Mouse (Mus musculus): Measurements from ENCODE around the gene Ifnar2. TPM values are rescaled to one million over a fixed set of nuclear protein-coding genes. Genes with fewer than 3 reads are reported as not detected.

Ifnar2 gene
- total and polyA plus RNA-seq, 3 experiments, result 33.1 to 34.9 (median 34.5) TPM

DNA sequence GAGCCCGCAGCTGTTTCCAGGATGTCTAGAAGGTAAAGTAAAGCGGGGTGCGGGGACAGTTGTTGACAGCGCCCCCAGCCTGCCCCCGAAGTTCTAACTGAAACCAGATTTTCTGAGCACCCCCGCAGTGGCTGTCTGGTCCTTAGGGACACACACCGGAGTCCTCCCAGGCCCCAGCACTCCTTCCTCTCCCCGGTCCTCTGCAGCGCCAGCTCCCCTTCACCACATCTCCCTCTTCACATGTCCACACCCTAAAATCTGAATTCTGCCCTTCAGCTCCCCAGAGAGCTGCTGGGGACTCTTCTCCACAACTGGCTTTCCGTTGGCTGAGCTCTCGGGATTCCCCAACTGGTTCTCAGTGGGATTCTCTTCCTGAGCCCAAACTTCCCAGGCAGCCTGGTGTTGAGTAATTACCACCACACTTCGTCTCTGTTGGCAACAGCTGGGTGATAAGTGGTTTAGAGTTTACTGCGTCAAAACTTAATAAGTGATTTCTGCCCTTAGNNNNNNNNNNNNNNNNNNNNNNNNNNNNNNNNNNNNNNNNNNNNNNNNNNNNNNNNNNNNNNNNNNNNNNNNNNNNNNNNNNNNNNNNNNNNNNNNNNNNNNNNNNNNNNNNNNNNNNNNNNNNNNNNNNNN is 34.1 kb downstream of the Ifnar2 start (continued):
- TF ChIP-seq PAX5 (IDR thresholded peaks at IDR 0.05; ENCODE audit: low read length) (no peak), MAFK (IDR thresholded peaks at IDR 0.05; ENCODE audit: insufficient replicate concordance, low read length) (no peak; the same call in 1 of the 2 replicates), HCFC1 (IDR thresholded peaks at IDR 0.05; ENCODE audit: low read depth, low read length) (no peak), KAT2A (IDR thresholded peaks at IDR 0.05; ENCODE audit: insufficient replicate concordance, low read length) (no peak)

DNA sequence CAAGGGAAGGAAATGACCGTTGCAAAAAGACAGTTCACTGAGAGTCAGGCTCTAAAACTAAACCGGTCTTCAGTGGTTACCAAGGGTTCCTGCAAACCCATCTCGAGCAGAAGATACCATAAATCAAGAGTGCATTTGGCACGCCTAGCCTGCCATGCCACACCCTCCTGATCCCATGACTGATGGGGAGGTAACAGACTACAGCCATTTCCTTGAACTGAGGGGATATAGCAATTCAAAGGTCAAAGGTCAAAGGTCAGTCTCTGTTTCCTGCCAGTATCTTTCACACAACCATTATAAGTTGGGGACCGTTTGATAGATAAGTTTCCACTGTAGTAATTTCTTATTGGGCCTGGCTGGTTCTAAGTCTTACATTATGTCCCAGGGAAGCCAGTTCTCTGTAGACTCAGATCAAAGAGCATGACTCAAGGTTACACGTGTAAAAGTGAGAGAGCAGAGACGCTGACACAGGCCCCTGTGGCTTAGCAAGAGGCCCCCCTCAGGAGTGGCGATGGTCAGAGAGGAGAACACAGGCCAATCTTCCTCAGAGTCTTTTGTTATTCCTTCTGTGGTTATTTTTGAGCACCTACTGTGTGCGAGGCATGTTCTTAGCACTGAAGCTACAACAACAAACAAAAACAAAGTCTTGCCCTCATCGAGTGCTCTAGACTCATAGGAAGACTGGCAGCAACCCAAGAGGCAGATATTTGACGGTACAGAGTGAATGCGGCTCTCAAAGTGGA is 40.7 kb downstream of the Ifnar2 start:
- Histone ChIP-seq H3K4me1 (ENCODE audit: control insufficient read depth in 1 of 2, insufficient read depth in 2 of 2) (peaks cover 29 to 91% of the 10 kb centered on the region in 2 experiments), H3K9ac (ENCODE audit: insufficient read depth, low read depth) (no peak overlapping the region)

DNA sequence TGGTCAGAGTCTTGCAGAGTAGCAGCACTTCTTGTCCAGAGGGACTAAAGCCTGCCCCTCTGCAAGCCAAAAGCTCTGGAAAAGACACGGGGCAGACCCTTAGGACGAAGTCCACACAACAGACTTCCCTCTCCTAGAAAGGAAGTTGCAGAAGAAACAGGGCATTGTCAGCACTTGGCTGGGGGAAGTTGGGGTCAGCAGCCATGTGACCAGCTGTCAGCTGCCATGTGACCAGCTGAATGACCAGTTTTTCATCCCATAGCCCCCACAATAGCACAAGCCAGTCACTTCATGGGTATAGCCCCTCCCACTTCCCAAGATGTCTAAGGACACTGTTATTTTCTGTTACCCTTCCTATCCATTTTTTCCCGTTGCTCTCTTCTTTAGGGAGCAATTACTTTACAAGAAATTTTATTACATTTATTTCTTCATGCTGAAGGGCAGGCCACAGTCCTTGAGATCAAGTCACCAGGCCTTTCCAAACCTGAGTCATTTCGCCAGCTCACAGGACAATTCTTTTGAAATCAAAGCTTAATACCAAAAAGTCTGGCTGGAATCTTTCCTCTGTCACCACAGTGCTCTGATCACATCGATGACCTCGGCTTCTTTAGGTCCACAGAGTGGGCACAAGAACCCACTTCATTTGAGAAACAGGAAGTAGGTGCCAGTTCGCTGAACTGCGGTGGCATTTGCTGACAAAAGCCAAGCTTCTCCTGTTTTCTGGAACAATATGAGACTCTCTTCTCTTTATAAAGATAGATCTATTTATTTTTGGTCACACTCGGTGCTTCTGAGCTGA is 43.0 kb downstream of the Ifnar2 start:
- Histone ChIP-seq H3K4me1 (ENCODE audit: control insufficient read depth in 1 of 2, insufficient read depth in 2 of 2) (peaks cover 25 to 73% of the 10 kb centered on the region in 2 experiments), H3K27ac (ENCODE audit: insufficient read depth, low read depth) (no peak overlapping the region), H3K36me3 (replicated peaks in 1 of 2; ENCODE audit: control insufficient read depth in 1 of 2, insufficient read depth in 1 of 2, low read length in 1 of 2) (peaks cover 55 to 94% of the 10 kb centered on the region in 2 experiments), H3K9me3 (replicated peaks; ENCODE audit: low read length) (no peaks in the 10 kb centered on the region), H3K4me3 (replicated peaks in 1 of 3; ENCODE audit: low read depth in 2 of 3, low read length in 2 of 3, poor library complexity in 1 of 3) (no peak overlapping the region), H3K4me2 (ENCODE audit: insufficient read depth, low read depth, poor library complexity, severe bottlenecking) (no peak overlapping the region), H3K79me2 (replicated peaks; ENCODE audit: control insufficient read depth, extremely low read depth, insufficient read depth, poor library complexity, severe bottlenecking) (no peaks in the 10 kb centered on the region), H3K9ac (ENCODE audit: insufficient read depth, low read depth) (no peak overlapping the region), H3K27me3 (replicated peaks) (no peaks in the 10 kb centered on the region)
- in situ Hi-C loops (cut with MboI; ENCODE audit: low pct_ligation_motif_present, low pct_unique_long_range_greater_than_20kb, low sequenced_read_pairs) (no loop called here), dilution Hi-C loops (cut with MboI; ENCODE audit: extremely low pct_ligation_motif_present, extremely low pct_unique_long_range_greater_than_20kb, low sequenced_read_pairs) (no loop called here)
- no peak for DNase-seq (ENCODE audit: extremely low read depth)
- TF ChIP-seq CTCF (conservative IDR thresholded peaks at IDR 0.05 in 1 of 2, IDR thresholded peaks at IDR 0.05 in 1 of 2; ENCODE audit: low read depth in 2 of 2, low read length in 2 of 2), result no peak
- TF ChIP-seq MEF2A (IDR thresholded peaks at IDR 0.05; ENCODE audit: borderline replicate concordance, low read depth, low read length), result no peak
- no peak for TF ChIP-seq ELF1 (IDR thresholded peaks at IDR 0.05; ENCODE audit: low read depth, low read length)
- TF ChIP-seq GABPA (IDR thresholded peaks at IDR 0.05; ENCODE audit: insufficient replicate concordance, low read depth, low read length), result no peak
- TF ChIP-seq POLR2AphosphoS2 (IDR thresholded peaks at IDR 0.05; ENCODE audit: low read depth, low read length), result no peak
- 0 out of 2 replicates have a peak, but pooled peaks have one; percentile 35 for TF ChIP-seq EP300 (IDR thresholded peaks at IDR 0.05; ENCODE audit: low read length)
- no peak for TF ChIP-seq RAD21 (IDR thresholded peaks at IDR 0.05; ENCODE audit: low read depth, low read length)
- TF ChIP-seq MAZ (IDR thresholded peaks at IDR 0.05; ENCODE audit: low read depth, low read length), result no peak
- 0 out of 2 replicates have a peak, but pooled peaks have one; percentile 5 for TF ChIP-seq USF1 (IDR thresholded peaks at IDR 0.05; ENCODE audit: low read depth, low read length)
- no peak for TF ChIP-seq ZNF384 (IDR thresholded peaks at IDR 0.05; ENCODE audit: low read depth, low read length)
- TF ChIP-seq BHLHE40 (IDR thresholded peaks at IDR 0.05; ENCODE audit: low read depth, low read length), result peak; percentile 9; the same call in 1 of the 2 replicates
- no peak for TF ChIP-seq CHD1 (IDR thresholded peaks at IDR 0.05; ENCODE audit: low read depth, low read length)
- TF ChIP-seq MAX (IDR thresholded peaks at IDR 0.05; ENCODE audit: low read length), result 0 out of 2 replicates have a peak, but pooled peaks have one; percentile 19

More for the DNA sequence above, 40.7 kb downstream of the Ifnar2 start:
- Histone ChIP-seq H3K4me2 (ENCODE audit: insufficient read depth, low read depth, poor library complexity, severe bottlenecking) (no peak overlapping the region), H3K36me3 (replicated peaks in 1 of 2; ENCODE audit: control insufficient read depth in 1 of 2, insufficient read depth in 1 of 2, low read length in 1 of 2) (peaks cover 50 to 93% of the 10 kb centered on the region in 2 experiments), H3K4me3 (replicated peaks in 1 of 3; ENCODE audit: low read depth in 2 of 3, low read length in 2 of 3, poor library complexity in 1 of 3) (no peak overlapping the region), H3K27me3 (replicated peaks) (no peaks in the 10 kb centered on the region), H3K27ac (ENCODE audit: insufficient read depth, low read depth) (no peak overlapping the region), H3K9me3 (replicated peaks; ENCODE audit: low read length) (no peaks in the 10 kb centered on the region), H3K79me2 (replicated peaks; ENCODE audit: control insufficient read depth, extremely low read depth, insufficient read depth, poor library complexity, severe bottlenecking) (no peaks in the 10 kb centered on the region; the same call in 1 of the 2 replicates)
- dilution Hi-C loops (cut with MboI; ENCODE audit: extremely low pct_ligation_motif_present, extremely low pct_unique_long_range_greater_than_20kb, low sequenced_read_pairs) (no loop called here), in situ Hi-C loops (cut with MboI; ENCODE audit: low pct_ligation_motif_present, low pct_unique_long_range_greater_than_20kb, low sequenced_read_pairs) (no loop called here)
- TF ChIP-seq USF1 (IDR thresholded peaks at IDR 0.05; ENCODE audit: low read depth, low read length) (no peak), NELFE (IDR thresholded peaks at IDR 0.05; ENCODE audit: low read depth, low read length) (no peak), MAZ (IDR thresholded peaks at IDR 0.05; ENCODE audit: low read depth, low read length) (no peak), ZKSCAN1 (IDR thresholded peaks at IDR 0.05; ENCODE audit: borderline replicate concordance, low read depth, low read length) (peak; percentile 77), BHLHE40 (IDR thresholded peaks at IDR 0.05; ENCODE audit: low read depth, low read length) (no peak), ZNF384 (IDR thresholded peaks at IDR 0.05; ENCODE audit: low read depth, low read length) (no peak)
- DNase-seq (ENCODE audit: extremely low read depth), result no peak
